Mouse (Mus musculus): ENCODE measurements around the gene Mboat7.

Mboat7 gene

DNA sequence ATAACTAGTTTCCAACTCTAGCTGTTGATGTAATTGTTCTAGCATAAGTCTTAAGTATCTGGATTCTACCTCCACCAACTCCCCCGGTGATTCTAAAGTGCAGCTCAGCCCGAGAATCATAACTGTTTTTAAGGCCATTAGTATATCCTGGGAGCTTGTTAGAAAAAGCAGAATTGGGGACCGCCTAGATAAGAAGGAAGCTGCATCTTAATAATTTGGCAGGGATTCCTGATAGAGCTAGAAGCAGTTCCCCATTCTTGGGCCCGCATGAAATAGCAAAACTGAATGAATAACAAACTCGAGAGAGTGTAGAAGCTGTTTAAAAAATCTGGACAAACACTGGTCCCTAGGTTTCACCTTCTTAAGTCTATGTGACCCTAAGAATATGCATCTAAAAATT lies 49.9 kb downstream of the Mboat7 start:
- DNase-seq: no peak

- DNase-seq: no peak
Measured at GRCm38 (mm10) chr7:3630478-3630815, 62.9 kb downstream of the Mboat7 start.

- DNase-seq: peak; percentile 81 to 89
Measured at GRCm38 (mm10) chr7:3629543-3630477, 63.5 kb downstream of the Mboat7 start, which contains the start of the genes Tfpt and Prpf31. Gene Tfpt (minus strand): TSS chr7:3629929. Gene Prpf31 (plus strand): TSS chr7:3629985.

DNA sequence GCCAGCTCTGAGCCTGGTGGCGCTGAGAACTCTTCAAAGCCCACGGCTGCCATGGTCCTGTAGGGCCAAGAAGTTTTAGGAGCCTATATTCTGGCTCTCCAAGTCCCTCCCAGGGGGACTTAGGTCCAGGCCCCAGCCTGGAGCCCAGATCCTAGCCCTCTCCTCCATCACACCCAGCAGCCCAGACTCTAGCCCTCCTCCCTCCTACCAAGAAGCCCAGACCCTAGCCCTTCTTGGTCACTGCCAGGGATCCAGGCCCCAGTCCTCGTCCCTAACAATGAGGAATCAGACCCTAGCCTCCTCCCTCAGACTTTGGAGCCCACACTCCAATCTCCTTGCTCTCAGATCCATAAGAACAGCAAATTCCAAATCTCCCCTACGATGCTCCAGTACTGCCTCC lies 64.3 kb downstream of the Mboat7 start:
- DNase-seq: no peak

All from thymus, adult 18-20 months (tissue).